Mouse (Mus musculus) limb, embryonic 11.5 days (tissue): ENCODE results near the gene Itpr3. TPM values are rescaled to one million over a fixed set of nuclear protein-coding genes. Genes with fewer than 3 reads are reported as not detected.

Experiments used
- ATAC-seq: fragments of 200-750 bp; cut with Nextera tagmentation; 2 replicates; pipeline ENCODE4 v1.8.0; 2017; ENCODE audit warnings: low read depth; ENCODE audit not compliant: insufficient number of reproducible peaks, low FRiP score, low TSS enrichment
- DNase-seq: peaks from one replicate; pipeline ENCODE4 v3.0.0-alpha.2; 2015; ENCODE audit warnings: low spot score
- H3K27ac ChIP-seq: fragments of 300-500 bp; sonication (generic); replicated peaks from 2 replicates; pipeline ENCODE4 v1.5.1; 2014; ENCODE audit warnings: low read depth, mild to moderate bottlenecking, low read length
- H3K27me3 ChIP-seq: fragments of 300-500 bp; sonication (generic); 2 replicates; pipeline ENCODE4 v1.6.1; 2014; ENCODE audit warnings: mild to moderate bottlenecking, low read length, mixed read lengths; ENCODE audit not compliant: control insufficient read depth, insufficient read depth
- H3K36me3 ChIP-seq: fragments of 300-500 bp; sonication (generic); 2 replicates; pipeline ENCODE4 v1.6.1; 2014; ENCODE audit warnings: mild to moderate bottlenecking, low read length, moderate library complexity, mixed read lengths; ENCODE audit not compliant: control insufficient read depth, insufficient read depth
- H3K4me1 ChIP-seq: fragments of 300-500 bp; sonication (generic); 2 replicates; pipeline ENCODE4 v1.6.1; 2014; ENCODE audit warnings: low read length, mixed read lengths; ENCODE audit not compliant: control insufficient read depth, insufficient read depth
- H3K4me2 ChIP-seq: fragments of 300-500 bp; sonication (generic); 2 replicates; pipeline ENCODE4 v1.6.1; 2014; ENCODE audit warnings: low read depth, mild to moderate bottlenecking, moderate library complexity; ENCODE audit not compliant: severe bottlenecking
- H3K4me3 ChIP-seq: fragments of 300-500 bp; sonication (generic); 2 replicates; pipeline ENCODE4 v1.5.1; 2014; ENCODE audit warnings: low read depth, low read length
- H3K9ac ChIP-seq: fragments of 300-500 bp; sonication (generic); 2 replicates; pipeline ENCODE4 v1.6.1; 2014; ENCODE audit warnings: mild to moderate bottlenecking, low read length
- H3K9me3 ChIP-seq: fragments of 300-500 bp; sonication (generic); 2 replicates; pipeline ENCODE4 v1.6.1; 2016; ENCODE audit warnings: low read length; ENCODE audit not compliant: control insufficient read depth
- WGBS: fragments of 180-500 bp; shearing (Covaris S2); extraction: QIAGEN DNeasy Blood & Tissue Kit; methylation state at CpG from one replicate; pipeline ENCODE4 v1.1.7; 2014; 5-methylcytosine and 5-hydroxymethylcytosine counted together
- polyA plus RNA-seq: library from polyadenylated mRNA; unstranded; fragments of >200 nt; fragmentation: Nextera tagmentation; extraction: Ambion mirVana; gene quantifications from 2 replicates; pipeline ENCODE4 v1.2.1, GENCODE M21; 2014

Itpr3 gene
- polyA plus RNA-seq, 1 experiment from 2014 or later = 3.0 TPM

GRCm38 (mm10) chr17:27129291-27129690, 72.2 kb downstream of the Itpr3 start:
- H3K9me3 ChIP-seq = no peaks in the 10 kb centered on the region
- H3K9ac ChIP-seq = no peak overlapping the region
- no peak overlapping the region for H3K4me3 ChIP-seq
- H3K27me3 ChIP-seq = no peaks in the 10 kb centered on the region
- H3K36me3 ChIP-seq = no peaks in the 10 kb centered on the region; the same call in 1 of the 2 replicates
- no peak overlapping the region for H3K27ac ChIP-seq
- H3K4me1 ChIP-seq = peaks cover 35% of the 10 kb centered on the region
- DNase-seq (no peak), ATAC-seq (no peak)
- no peak overlapping the region for H3K4me2 ChIP-seq
- WGBS = 82% methylated on average over 13 of the region's 13 CpGs

- no peak for DNase-seq
- Histone ChIP-seq H3K4me3 (no peak overlapping the region), H3K9me3 (no peaks in the 10 kb centered on the region), H3K9ac (no peak overlapping the region), H3K27me3 (no peaks in the 10 kb centered on the region), H3K4me1 (peaks cover 35% of the 10 kb centered on the region), H3K36me3 (no peaks in the 10 kb centered on the region; the same call in 1 of the 2 replicates), H3K27ac (no peak overlapping the region), H3K4me2 (no peak overlapping the region)
- ATAC-seq = no peak
- WGBS = 89% methylated on average over 7 of the region's 7 CpGs
These were observed 72.7 kb downstream of the Itpr3 start for GRCm38 (mm10) chr17:27129819-27130218.

GRCm38 (mm10) chr17:27130246-27130645, 73.1 kb downstream of the Itpr3 start:
- no peak overlapping the region for H3K9ac ChIP-seq
- H3K36me3 ChIP-seq = no peaks in the 10 kb centered on the region; the same call in 1 of the 2 replicates
- WGBS = 45% methylated on average over 9 of the region's 9 CpGs
- H3K4me2 ChIP-seq = peak overlapping the region; percentile 15; the same call in 1 of the 2 replicates
- H3K27ac ChIP-seq = peak overlapping the region; percentile 43; the same call in 1 of the 2 replicates
- no peak overlapping the region for H3K4me3 ChIP-seq
- DNase-seq (peak; percentile 61), ATAC-seq (no peak)
- H3K27me3 ChIP-seq = no peaks in the 10 kb centered on the region
- no peaks in the 10 kb centered on the region for H3K9me3 ChIP-seq
- peaks cover 35% of the 10 kb centered on the region for H3K4me1 ChIP-seq

- no peak overlapping the region for H3K4me3 ChIP-seq
- peaks cover 33% of the 10 kb centered on the region for H3K4me1 ChIP-seq
- no peak overlapping the region for H3K4me2 ChIP-seq
- no peak overlapping the region for H3K9ac ChIP-seq
- no peak for DNase-seq
- ATAC-seq = no peak
- no peaks in the 10 kb centered on the region for H3K9me3 ChIP-seq
- H3K27me3 ChIP-seq = no peaks in the 10 kb centered on the region
- 83% methylated on average over 10 of the region's 10 CpGs for WGBS
- no peaks in the 10 kb centered on the region; the same call in 1 of the 2 replicates for H3K36me3 ChIP-seq
- no peak overlapping the region for H3K27ac ChIP-seq
These were observed 74.1 kb downstream of the Itpr3 start for GRCm38 (mm10) chr17:27131240-27131665.

GRCm38 (mm10) chr17:27132238-27132637, 75.1 kb downstream of the Itpr3 start:
- ATAC-seq = no peak
- H3K36me3 ChIP-seq = no peaks in the 10 kb centered on the region; the same call in 1 of the 2 replicates
- no peak overlapping the region for H3K9ac ChIP-seq
- 93% methylated on average over 10 of the region's 10 CpGs for WGBS
- H3K4me2 ChIP-seq = no peak overlapping the region
- H3K4me1 ChIP-seq = peaks cover 33% of the 10 kb centered on the region
- H3K9me3 ChIP-seq = no peaks in the 10 kb centered on the region
- no peaks in the 10 kb centered on the region for H3K27me3 ChIP-seq
- no peak for DNase-seq
- H3K4me3 ChIP-seq = no peak overlapping the region
- H3K27ac ChIP-seq = no peak overlapping the region

- DNase-seq = peak; percentile 98
- no peaks in the 10 kb centered on the region; the same call in 1 of the 2 replicates for H3K36me3 ChIP-seq
- H3K9ac ChIP-seq = peak within 1 kb of the TSS; percentile 79
- ATAC-seq = peak; percentile 83
- WGBS = under 1% methylated on average over 45 of the region's 46 CpGs
- H3K4me3 ChIP-seq = peak within 1 kb of the TSS; percentile 74
- H3K9me3 ChIP-seq = no peaks in the 10 kb centered on the region
- H3K27ac ChIP-seq = peak within 1 kb of the TSS; percentile 56; the same call in 1 of the 2 replicates
- H3K4me1 ChIP-seq = peaks cover 33% of the 10 kb centered on the region
- peak within 1 kb of the TSS; percentile 48 for H3K4me2 ChIP-seq
- H3K27me3 ChIP-seq = no peaks in the 10 kb centered on the region
These were observed 76.5 kb downstream of the Itpr3 start, which contains the start of gene Uqcc2 for GRCm38 (mm10) chr17:27133551-27134141. Uqcc2 (minus strand) TSS chr17:27133916.

GRCm38 (mm10) chr17:27134187-27134586, 77.1 kb downstream of the Itpr3 start:
- no peak overlapping the region for H3K27ac ChIP-seq

GRCm38 (mm10) chr17:27134715-27135114, 77.6 kb downstream of the Itpr3 start:
- no peak overlapping the region for H3K27ac ChIP-seq
- H3K27me3 ChIP-seq = no peaks in the 10 kb centered on the region
- H3K4me1 ChIP-seq = peaks cover 28% of the 10 kb centered on the region
- no peak overlapping the region for H3K4me2 ChIP-seq
- WGBS = 23% methylated on average over 3 of the region's 3 CpGs
- no peak overlapping the region for H3K9ac ChIP-seq
- ATAC-seq (no peak), DNase-seq (no peak)
- H3K36me3 ChIP-seq = no peaks in the 10 kb centered on the region; the same call in 1 of the 2 replicates
- H3K9me3 ChIP-seq = no peaks in the 10 kb centered on the region
- no peak overlapping the region for H3K4me3 ChIP-seq

More at GRCm38 (mm10) chr17:27134187-27134586, 77.1 kb downstream of the Itpr3 start:
- H3K4me3 ChIP-seq = peak overlapping the region; percentile 74
- no peaks in the 10 kb centered on the region for H3K27me3 ChIP-seq
- 46% methylated on average over 9 of the region's 9 CpGs for WGBS
- ATAC-seq = peak; percentile 4; the same call in 1 of the 2 replicates
- no peak overlapping the region for H3K9ac ChIP-seq
- H3K9me3 ChIP-seq = no peaks in the 10 kb centered on the region
- peak overlapping the region; percentile 48; the same call in 1 of the 2 replicates for H3K4me2 ChIP-seq
- H3K4me1 ChIP-seq = peaks cover 33% of the 10 kb centered on the region
- no peaks in the 10 kb centered on the region; the same call in 1 of the 2 replicates for H3K36me3 ChIP-seq
- DNase-seq = no peak
